Mouse (Mus musculus): ENCODE results near the gene Masp2. TPM values are rescaled to one million over a fixed set of nuclear protein-coding genes. Genes with fewer than 3 reads are reported as not detected.

Masp2 gene
- polyA plus RNA-seq, 1 experiment from 2014 or later: 0.45 TPM

DNA sequence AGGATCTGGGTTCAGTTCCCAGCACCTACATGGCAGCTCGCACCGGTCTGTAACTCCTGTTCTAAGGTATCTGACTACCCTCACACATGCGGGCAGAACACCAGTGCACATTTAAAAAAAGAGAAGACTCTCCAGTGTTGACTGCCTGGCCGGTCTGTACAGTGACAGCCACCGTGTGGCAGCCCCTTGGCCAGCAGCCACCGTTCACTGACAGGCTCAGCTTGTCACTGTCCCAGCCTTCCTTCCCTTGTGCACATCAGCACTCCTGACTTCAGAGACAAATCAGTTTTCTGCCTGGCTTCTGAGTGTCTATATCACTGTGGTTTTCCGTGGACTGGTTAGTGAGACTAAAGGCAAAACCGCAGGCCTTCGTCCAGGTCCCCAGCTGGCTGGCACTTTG is 13.6 kb upstream of the Masp2 start:
- ATAC-seq (ENCODE audit: low FRiP score): no peak
- peaks cover 17% of the 10 kb centered on the region for H3K4me1 ChIP-seq
- H3K27me3 ChIP-seq: no peaks in the 10 kb centered on the region
- no peak overlapping the region for H3K4me2 ChIP-seq (replicated peaks)
- H3K4me3 ChIP-seq: no peak overlapping the region
- 81% methylated on average over 9 of the region's 9 CpGs for WGBS
- peaks cover 5% of the 10 kb centered on the region for H3K36me3 ChIP-seq
- no peak overlapping the region for H3K27ac ChIP-seq
- H3K9ac ChIP-seq: no peak overlapping the region
- no peaks in the 10 kb centered on the region for H3K9me3 ChIP-seq (replicated peaks)

DNA sequence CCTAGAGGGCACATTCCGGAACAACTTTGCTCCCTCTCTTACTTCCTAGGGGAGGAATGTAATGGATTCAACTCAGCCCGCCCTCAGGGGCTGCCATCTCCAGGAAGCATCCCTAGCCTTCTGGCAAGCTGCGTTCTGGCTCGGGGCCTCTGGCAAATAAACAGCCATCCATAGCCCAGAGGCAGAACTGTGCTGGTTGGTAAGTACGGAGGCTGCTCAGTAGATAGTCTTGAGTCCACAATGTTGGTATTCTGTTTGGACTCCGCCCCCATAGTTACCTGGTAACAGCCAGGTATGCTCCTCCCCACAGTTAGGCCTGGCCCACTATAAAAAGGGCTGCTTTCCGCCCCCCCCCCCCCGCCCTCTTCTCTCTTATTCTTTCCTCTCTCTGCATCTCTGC is 12.8 kb upstream of the Masp2 start:
- no peak for ATAC-seq (ENCODE audit: low FRiP score)

DNA sequence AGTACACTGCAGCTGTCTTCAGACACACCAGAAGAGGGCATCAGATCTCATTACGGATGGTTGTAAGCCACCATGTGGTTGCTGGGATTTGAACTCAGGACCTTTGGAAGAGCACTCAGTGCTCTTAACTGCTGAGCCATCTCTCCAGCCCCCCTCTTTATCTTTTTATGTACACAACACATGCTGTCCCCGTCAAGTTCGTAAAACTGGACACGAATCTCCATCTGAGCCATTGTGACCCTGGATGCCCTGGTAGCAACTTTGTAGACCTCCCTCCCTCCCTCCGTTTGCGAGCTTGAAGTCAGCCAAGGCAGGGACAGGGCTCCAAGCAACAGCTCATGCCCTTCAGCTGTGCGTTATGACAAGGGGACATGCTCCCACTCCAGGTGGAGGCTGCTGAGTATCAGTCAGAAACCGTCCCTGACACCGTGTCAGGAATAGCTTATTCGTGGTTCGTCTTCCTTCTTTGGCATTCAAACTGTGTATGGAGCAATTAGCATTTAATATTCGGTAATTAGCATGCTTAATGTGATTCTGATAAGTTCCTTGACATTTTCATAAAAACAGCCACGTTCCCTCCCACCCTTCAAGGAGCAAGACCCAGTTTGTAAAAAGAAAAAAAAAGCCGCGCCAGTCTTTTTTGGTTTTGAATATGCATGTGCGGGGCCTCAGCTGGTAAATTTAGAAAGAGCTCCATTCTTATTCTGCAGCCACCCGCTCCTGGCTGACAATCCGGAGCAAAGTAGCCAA is 11.8 kb upstream of the Masp2 start:
- Histone ChIP-seq H3K27ac (peak overlapping the region; percentile 82), H3K9ac (peak overlapping the region; percentile 84; the same call in 1 of the 2 replicates), H3K27me3 (no peaks in the 10 kb centered on the region), H3K4me2 (replicated peaks) (peak overlapping the region; percentile 94), H3K9me3 (replicated peaks) (no peaks in the 10 kb centered on the region), H3K36me3 (peaks cover 23% of the 10 kb centered on the region), H3K4me3 (peak overlapping the region; percentile 98), H3K4me1 (peaks cover 17% of the 10 kb centered on the region)
- WGBS: 6% methylated on average over 18 of the region's 18 CpGs
- peak; percentile 9 for ATAC-seq (ENCODE audit: low FRiP score)

More for the DNA sequence above, 12.8 kb upstream of the Masp2 start:
- Histone ChIP-seq H3K4me3 (no peak overlapping the region), H3K27me3 (no peaks in the 10 kb centered on the region), H3K9ac (no peak overlapping the region), H3K27ac (no peak overlapping the region), H3K9me3 (replicated peaks) (no peaks in the 10 kb centered on the region), H3K4me2 (replicated peaks) (no peak overlapping the region), H3K36me3 (peaks cover 13% of the 10 kb centered on the region), H3K4me1 (peaks cover 17% of the 10 kb centered on the region)
- 67% methylated on average over 6 of the region's 8 CpGs for WGBS

DNA sequence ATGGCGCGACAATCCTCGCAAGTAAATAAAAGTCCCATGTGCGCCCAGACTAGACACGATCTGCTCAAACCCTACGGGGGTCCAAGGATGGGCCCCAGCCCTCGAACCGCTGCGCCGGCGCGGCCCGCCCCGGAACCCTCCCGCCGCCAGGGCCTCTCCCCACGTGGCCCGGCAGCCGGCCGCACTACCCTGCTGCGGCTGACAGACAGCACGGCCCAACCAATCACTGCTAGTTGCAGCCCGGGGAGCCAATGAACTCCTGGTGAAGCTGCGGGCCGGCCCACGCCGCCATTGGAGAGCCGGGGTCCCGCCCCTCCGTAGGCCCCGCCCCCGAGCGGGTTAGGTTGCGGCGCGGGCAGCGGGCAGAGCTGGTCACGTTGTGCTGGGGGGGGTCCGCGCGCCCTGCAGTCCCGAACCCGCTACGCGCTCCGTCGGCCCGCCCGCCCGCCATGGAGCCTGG is 11.2 kb upstream of the Masp2 start, which contains the start of gene Srm:
Gene Srm, plus strand, starts transcription at position 333 of the 460 bp plus-strand sequence.
- H3K36me3 ChIP-seq: peaks cover 29% of the 10 kb centered on the region
- H3K4me2 ChIP-seq (replicated peaks): peak within 1 kb of the TSS; percentile 94
- peak within 1 kb of the TSS; percentile 98 for H3K4me3 ChIP-seq
- H3K27me3 ChIP-seq: no peaks in the 10 kb centered on the region
- peak within 1 kb of the TSS; percentile 84 for H3K9ac ChIP-seq
- under 1% methylated on average over 49 of the region's 50 CpGs for WGBS
- peak within 1 kb of the TSS; percentile 82 for H3K27ac ChIP-seq
- H3K4me1 ChIP-seq: peaks cover 17% of the 10 kb centered on the region
- H3K9me3 ChIP-seq (replicated peaks): no peaks in the 10 kb centered on the region
- peak; percentile 99 for ATAC-seq (ENCODE audit: low FRiP score)

DNA sequence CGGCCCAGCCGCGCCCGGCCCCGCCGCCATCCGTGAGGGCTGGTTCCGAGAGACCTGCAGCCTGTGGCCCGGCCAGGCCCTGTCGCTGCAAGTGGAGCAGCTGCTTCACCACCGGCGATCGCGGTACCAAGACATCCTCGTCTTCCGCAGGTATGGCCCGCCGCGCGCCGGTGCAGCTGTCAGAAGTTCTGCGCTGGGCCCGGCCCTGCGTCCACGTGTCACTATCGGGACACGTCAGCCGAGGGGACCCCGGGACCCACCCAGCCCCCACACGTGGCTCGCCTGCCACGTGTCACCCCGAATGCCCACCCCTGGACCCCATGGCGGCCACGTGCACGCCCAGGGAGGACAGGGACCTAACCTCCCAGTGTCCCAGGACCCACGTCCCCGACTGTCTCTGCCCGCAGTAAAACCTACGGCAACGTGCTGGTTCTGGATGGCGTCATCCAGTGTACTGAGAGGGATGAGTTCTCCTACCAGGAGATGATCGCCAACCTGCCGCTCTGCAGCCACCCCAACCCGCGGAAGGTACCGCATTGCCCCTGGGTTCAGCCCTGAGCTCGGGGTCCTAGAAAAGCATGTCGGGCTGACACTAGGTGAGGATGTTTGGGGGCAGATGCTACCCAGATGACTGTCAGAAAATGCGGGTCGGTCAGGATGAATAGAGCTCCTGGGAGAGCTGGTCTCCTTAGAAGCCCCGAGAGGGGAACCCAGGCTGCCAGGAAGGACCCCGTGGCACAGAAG is 10.5 kb upstream of the Masp2 start:
- peak overlapping the region; percentile 98 for H3K4me3 ChIP-seq
- ATAC-seq (ENCODE audit: low FRiP score): no peak; the same call in 1 of the 2 replicates
- no peaks in the 10 kb centered on the region for H3K27me3 ChIP-seq
- H3K27ac ChIP-seq: peak overlapping the region; percentile 31; the same call in 1 of the 2 replicates
- H3K4me1 ChIP-seq: peaks cover 17% of the 10 kb centered on the region
- no peaks in the 10 kb centered on the region for H3K9me3 ChIP-seq (replicated peaks)
- WGBS: under 1% methylated on average over 53 of the region's 53 CpGs
- peak overlapping the region; percentile 94 for H3K4me2 ChIP-seq (replicated peaks)
- H3K36me3 ChIP-seq: peaks cover 36% of the 10 kb centered on the region
- H3K9ac ChIP-seq: peak overlapping the region; percentile 84

DNA sequence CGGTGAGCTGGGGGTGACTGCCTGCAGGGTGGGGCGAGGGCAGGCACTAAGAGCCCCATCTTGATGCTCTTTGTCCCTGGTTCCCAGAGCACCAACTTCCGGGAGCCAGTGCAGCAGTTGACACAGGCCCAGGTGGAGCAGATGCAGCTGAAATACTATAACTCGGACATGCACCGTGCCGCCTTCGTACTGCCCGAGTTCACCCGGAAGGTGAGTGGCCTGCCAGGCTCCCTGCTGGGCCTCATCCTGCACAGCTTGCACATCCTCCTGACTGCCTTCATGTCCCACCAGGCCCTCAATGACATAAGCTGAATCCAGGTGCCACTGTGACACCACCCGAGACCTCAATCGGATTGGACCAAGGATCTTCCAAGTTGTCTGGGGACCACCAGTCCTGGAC is 8.4 kb upstream of the Masp2 start:
- Histone ChIP-seq H3K4me2 (replicated peaks) (no peak overlapping the region), H3K4me1 (peaks cover 17% of the 10 kb centered on the region), H3K36me3 (peaks cover 52% of the 10 kb centered on the region), H3K9me3 (replicated peaks) (no peaks in the 10 kb centered on the region), H3K4me3 (no peak overlapping the region), H3K27me3 (no peaks in the 10 kb centered on the region), H3K9ac (no peak overlapping the region), H3K27ac (no peak overlapping the region)
- 97% methylated on average over 11 of the region's 11 CpGs for WGBS
- no peak for ATAC-seq (ENCODE audit: low FRiP score)

DNA sequence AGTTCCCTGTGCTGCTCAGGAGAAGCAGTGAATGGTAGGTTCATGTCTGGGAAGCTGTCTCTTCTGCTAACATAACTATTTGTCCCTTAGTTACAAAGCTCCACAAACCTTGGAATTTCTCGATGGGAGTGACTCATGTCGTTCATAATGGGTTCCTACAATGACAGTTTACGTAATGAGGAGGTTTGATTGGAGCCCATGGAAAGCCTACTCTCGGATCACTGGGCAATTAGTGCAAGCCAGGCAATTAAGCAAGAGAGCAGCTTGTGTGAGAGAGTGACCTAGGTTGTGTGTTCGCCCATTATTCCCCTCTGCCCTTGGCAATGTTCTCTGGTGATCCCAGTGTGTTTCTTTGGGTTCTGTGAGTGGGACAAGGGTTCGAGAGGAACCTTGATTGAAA is 6.4 kb upstream of the Masp2 start:
- H3K9me3 ChIP-seq (replicated peaks): no peaks in the 10 kb centered on the region
- no peak overlapping the region for H3K9ac ChIP-seq
- ATAC-seq (ENCODE audit: low FRiP score): no peak
- peaks cover 52% of the 10 kb centered on the region for H3K36me3 ChIP-seq
- H3K4me2 ChIP-seq (replicated peaks): no peak overlapping the region
- no peak overlapping the region for H3K4me3 ChIP-seq
- H3K27me3 ChIP-seq: no peaks in the 10 kb centered on the region
- H3K4me1 ChIP-seq: peaks cover 13% of the 10 kb centered on the region
- 88% methylated on average over 6 of the region's 6 CpGs for WGBS
- H3K27ac ChIP-seq: no peak overlapping the region

DNA sequence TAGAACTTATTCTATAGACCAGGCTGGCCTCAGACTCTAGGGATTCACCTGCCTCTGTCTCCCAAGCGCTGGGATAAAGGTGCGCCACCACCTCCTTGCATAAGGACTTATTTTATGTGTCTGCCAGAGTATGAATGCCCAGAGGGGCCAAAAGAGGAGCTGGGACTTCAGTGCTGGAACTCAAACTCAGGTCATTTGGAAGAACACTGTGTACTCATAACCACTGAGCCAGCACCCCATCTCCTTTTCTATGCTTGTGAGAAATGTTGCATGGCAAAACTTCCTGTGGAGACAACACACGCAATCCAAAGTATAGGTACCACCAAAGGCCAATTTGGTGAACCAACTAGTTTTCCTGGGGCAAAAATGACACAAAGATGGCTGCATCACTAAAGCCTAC is 5.6 kb upstream of the Masp2 start:
- Histone ChIP-seq H3K27ac (no peak overlapping the region), H3K4me3 (no peak overlapping the region), H3K4me1 (peaks cover 13% of the 10 kb centered on the region), H3K36me3 (peaks cover 52% of the 10 kb centered on the region), H3K27me3 (no peaks in the 10 kb centered on the region), H3K9me3 (replicated peaks) (no peaks in the 10 kb centered on the region), H3K4me2 (replicated peaks) (no peak overlapping the region), H3K9ac (no peak overlapping the region)
- ATAC-seq (ENCODE audit: low FRiP score): no peak
- 97% methylated on average over 3 of the region's 3 CpGs for WGBS

DNA sequence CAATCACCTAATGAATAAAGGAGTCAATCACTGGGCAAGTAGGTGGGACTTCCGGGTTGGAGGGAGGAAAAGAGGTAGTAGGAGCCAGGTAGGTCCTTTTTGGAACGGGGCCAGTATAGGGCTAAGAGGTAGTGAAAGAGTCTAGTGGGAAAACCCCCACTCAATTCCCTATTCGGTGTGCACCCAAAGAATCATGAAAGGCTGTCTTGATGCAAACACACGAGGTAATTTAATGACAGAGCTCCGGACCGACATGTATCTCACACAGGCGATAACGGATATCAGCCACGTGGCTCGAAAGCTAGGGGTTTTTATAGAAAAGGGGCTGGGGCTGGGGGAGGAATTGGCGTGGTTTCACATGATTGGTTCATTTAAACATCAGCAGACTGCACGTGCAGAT is 3.5 kb upstream of the Masp2 start:
- no peak overlapping the region for H3K9ac ChIP-seq
- no peaks in the 10 kb centered on the region for H3K4me1 ChIP-seq
- no peak for ATAC-seq (ENCODE audit: low FRiP score)
- H3K4me3 ChIP-seq: no peak overlapping the region
- H3K36me3 ChIP-seq: peaks cover 46% of the 10 kb centered on the region
- 94% methylated on average over 12 of the region's 12 CpGs for WGBS
- no peak overlapping the region for H3K4me2 ChIP-seq (replicated peaks)
- H3K9me3 ChIP-seq (replicated peaks): no peaks in the 10 kb centered on the region
- H3K27me3 ChIP-seq: no peaks in the 10 kb centered on the region
- H3K27ac ChIP-seq: no peak overlapping the region

DNA sequence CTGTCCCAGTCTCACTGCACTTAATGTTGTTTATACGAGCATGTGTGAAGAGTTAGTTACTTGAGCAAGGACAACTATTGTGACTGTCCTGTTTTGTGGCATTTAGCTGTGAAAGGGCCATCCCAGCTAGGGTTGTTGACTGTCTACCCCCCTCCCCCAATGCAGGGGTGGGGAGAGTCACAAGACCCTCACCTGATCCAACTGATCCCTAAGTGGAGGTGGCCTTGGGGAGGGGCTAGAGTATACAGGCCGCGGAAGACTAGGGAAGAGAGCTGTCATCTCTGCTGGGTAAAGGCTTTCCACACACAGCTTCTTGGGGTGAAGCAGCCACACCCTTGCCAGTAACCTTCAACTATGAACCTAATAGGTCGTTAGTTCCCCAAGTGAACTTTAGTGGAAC is 2.0 kb upstream of the Masp2 start:
- H3K27me3 ChIP-seq: no peaks in the 10 kb centered on the region
- WGBS: 85% methylated on average over 4 of the region's 4 CpGs
- H3K36me3 ChIP-seq: peaks cover 31% of the 10 kb centered on the region
- no peaks in the 10 kb centered on the region for H3K4me1 ChIP-seq
- no peak overlapping the region for H3K27ac ChIP-seq
- H3K9me3 ChIP-seq (replicated peaks): no peaks in the 10 kb centered on the region
- no peak overlapping the region for H3K4me3 ChIP-seq
- H3K9ac ChIP-seq: no peak overlapping the region
- no peak for ATAC-seq (ENCODE audit: low FRiP score)
- no peak overlapping the region for H3K4me2 ChIP-seq (replicated peaks)

DNA sequence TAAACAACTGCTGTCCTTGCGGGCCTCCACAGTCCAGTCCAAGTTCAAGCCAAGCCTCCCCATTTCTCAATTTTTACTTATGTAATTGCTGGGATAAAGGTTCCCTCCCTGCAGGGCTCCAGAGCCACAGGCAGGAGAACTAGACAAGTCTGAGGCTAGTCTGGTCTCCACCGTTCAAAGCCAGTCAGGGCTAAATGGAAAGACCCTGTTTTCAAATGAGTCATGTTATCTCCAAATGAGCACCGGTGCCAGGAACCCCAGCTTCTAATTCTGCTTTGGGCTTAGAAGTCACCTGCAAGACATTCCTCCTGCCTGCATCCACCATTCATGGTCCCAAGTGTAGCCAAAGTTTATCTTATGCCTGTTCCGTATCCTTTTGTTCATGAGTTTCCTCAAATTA is 483 bp upstream of the Masp2 start:
- 86% methylated on average over 4 of the region's 4 CpGs for WGBS
- H3K4me2 ChIP-seq (replicated peaks): no peak overlapping the region
- H3K36me3 ChIP-seq: peaks cover 16% of the 10 kb centered on the region
- no peak overlapping the region for H3K4me3 ChIP-seq
- H3K9ac ChIP-seq: no peak overlapping the region
- H3K27ac ChIP-seq: no peak overlapping the region
- no peaks in the 10 kb centered on the region for H3K27me3 ChIP-seq
- H3K9me3 ChIP-seq (replicated peaks): no peaks in the 10 kb centered on the region
- ATAC-seq (ENCODE audit: low FRiP score): no peak
- no peaks in the 10 kb centered on the region for H3K4me1 ChIP-seq

DNA sequence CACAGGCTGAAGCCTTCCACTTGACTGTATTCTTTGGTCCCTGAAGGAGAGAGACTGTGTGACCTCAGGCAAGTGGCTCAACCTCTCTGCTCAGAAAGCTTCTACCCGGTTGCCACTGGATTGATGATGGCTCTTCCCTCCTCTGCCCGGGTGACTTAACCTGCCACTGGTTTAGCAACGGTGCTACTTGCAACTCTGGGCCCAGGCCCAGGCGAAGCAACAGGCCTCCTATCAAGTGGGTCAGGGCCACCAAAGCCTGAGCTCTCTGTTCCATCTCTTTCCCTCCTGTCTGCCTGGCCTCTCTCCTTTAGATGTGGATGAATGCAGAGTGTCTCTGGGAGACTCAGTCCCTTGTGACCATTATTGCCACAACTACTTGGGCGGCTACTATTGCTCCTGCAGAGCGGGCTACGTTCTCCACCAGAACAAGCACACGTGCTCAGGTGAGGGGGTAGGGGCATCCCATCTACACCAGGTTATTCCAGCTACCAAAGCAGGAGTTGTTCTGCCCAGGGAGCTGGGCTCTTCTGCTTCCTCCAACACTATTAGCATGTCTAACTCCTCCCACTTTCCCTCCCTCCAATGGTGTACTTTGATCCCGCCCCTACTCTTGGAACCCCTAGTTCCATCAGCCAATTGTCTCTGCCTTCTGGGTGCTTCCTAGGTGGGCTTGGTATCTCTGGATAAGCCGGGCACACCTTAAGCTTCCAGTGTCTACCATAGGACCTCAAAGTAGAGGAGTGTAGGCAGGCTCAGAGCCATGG is 1.2 kb downstream of the Masp2 start:
- H3K36me3 ChIP-seq: peaks cover 11% of the 10 kb centered on the region
- H3K9ac ChIP-seq: no peak overlapping the region
- no peaks in the 10 kb centered on the region for H3K4me1 ChIP-seq
- no peaks in the 10 kb centered on the region for H3K9me3 ChIP-seq (replicated peaks)
- no peak overlapping the region for H3K4me2 ChIP-seq (replicated peaks)
- 63% methylated on average over 10 of the region's 10 CpGs for WGBS
- no peak overlapping the region for H3K4me3 ChIP-seq
- no peaks in the 10 kb centered on the region for H3K27me3 ChIP-seq
- no peak overlapping the region for H3K27ac ChIP-seq
- ATAC-seq (ENCODE audit: low FRiP score): no peak

Measured in hindbrain, embryonic 12.5 days (tissue).